Mouse (Mus musculus) adrenal gland, adult 2 months (tissue): ENCODE measurements around the gene Mlf2. TPM values are rescaled to one million over a fixed set of nuclear protein-coding genes. Genes with fewer than 3 reads are reported as not detected.
"Not testable (repeated sequence)": the region's sequence is repeated elsewhere in the genome, so short reads cannot be mapped to it uniquely, and the experiment has no call there.

Source experiments
- DNase-seq: peaks from one replicate; pipeline ENCODE4 v3.0.0; 2021
- long read RNA-seq: library from polyadenylated mRNA; stranded (forward); transcript quantifications from one replicate; pipeline ENCODE4 v2.0.0, GENCODE M21; 2021
- polyA plus RNA-seq: library from polyadenylated mRNA; depleted of rRNA; stranded (reverse); fragments of >200 nt; gene quantifications from 2 replicates; pipeline ENCODE4 v1.2.3, GENCODE M21; 2012; rRNA removed
- total RNA-seq, 2 experiments: library from RNA; stranded (reverse); gene quantifications; 2 replicates each; pipeline ENCODE4 v1.2.3; 2021

Mlf2 gene
- total RNA-seq (100 to 1,000 TPM; 269 to 320 TPM), polyA plus RNA-seq (390 and 451 TPM in 2 replicates)
- long read RNA-seq, transcript Mlf2-201 (9 exons, 1,451 nt), result minor isoform, 8 of 296 reads
- long read RNA-seq, transcript Mlf2-202 (9 exons, 1,475 nt), result major isoform, 231 of 296 reads
- long read RNA-seq, partial matches to known transcripts, result 45 of 296 reads
- long read RNA-seq, other reads (novel, unspliced or antisense), result 12 of 296 reads

- peak; percentile 99 for DNase-seq
These were observed at the start of gene Mlf2 for GRCm38 (mm10) chr6:124930754-124931524. Mlf2 (plus strand) TSS chr6:124931386.

- no peak for DNase-seq
These were observed 49.4 kb upstream of the Mlf2 start for GRCm38 (mm10) chr6:124881821-124882220.

- DNase-seq, result no peak
These were observed 47.8 kb upstream of the Mlf2 start for GRCm38 (mm10) chr6:124883351-124883750.

GRCm38 (mm10) chr6:124884714-124885500 lies 46.3 kb upstream of the Mlf2 start:
- no peak for DNase-seq

GRCm38 (mm10) chr6:124885956-124886381 lies 45.2 kb upstream of the Mlf2 start:
- no peak for DNase-seq

- DNase-seq, result no peak
These were observed 43.2 kb upstream of the Mlf2 start, which contains the start of gene Cd4 for GRCm38 (mm10) chr6:124887986-124888385. Cd4 (minus strand) TSS chr6:124888221.

- no peak for DNase-seq
These were observed 42.5 kb upstream of the Mlf2 start for GRCm38 (mm10) chr6:124888555-124889125.

GRCm38 (mm10) chr6:124890997-124891396 lies 40.2 kb upstream of the Mlf2 start:
- no peak for DNase-seq

- not testable (repeated sequence) for DNase-seq
These were observed 37.1 kb upstream of the Mlf2 start for GRCm38 (mm10) chr6:124894113-124894512.

GRCm38 (mm10) chr6:124898359-124898758 lies 32.8 kb upstream of the Mlf2 start:
- DNase-seq, result no peak

- DNase-seq, result no peak
These were observed 31.0 kb upstream of the Mlf2 start for GRCm38 (mm10) chr6:124900056-124900800.

GRCm38 (mm10) chr6:124900801-124901480 lies 30.2 kb upstream of the Mlf2 start:
- DNase-seq, result no peak

GRCm38 (mm10) chr6:124901851-124902250 lies 29.3 kb upstream of the Mlf2 start:
- DNase-seq, result no peak

- peak; percentile 96 for DNase-seq
These were observed 27.5 kb upstream of the Mlf2 start for GRCm38 (mm10) chr6:124903580-124904151.

GRCm38 (mm10) chr6:124904161-124904981 lies 26.8 kb upstream of the Mlf2 start:
- DNase-seq, result peak; percentile 86

GRCm38 (mm10) chr6:124904991-124905860 lies 26.0 kb upstream of the Mlf2 start:
- DNase-seq, result peak; percentile 31

- no peak for DNase-seq
These were observed 23.4 kb upstream of the Mlf2 start for GRCm38 (mm10) chr6:124907767-124908166.

GRCm38 (mm10) chr6:124910032-124910431 lies 21.2 kb upstream of the Mlf2 start:
- no peak for DNase-seq
